Mouse (Mus musculus): ENCODE measurements around the gene Serpinb9f. TPM values are rescaled to one million over a fixed set of nuclear protein-coding genes. Genes with fewer than 3 reads are reported as not detected.
"Not testable (repeated sequence)": the region's sequence is repeated elsewhere in the genome, so short reads cannot be mapped to it uniquely, and the experiment has no call there.

Gene Serpinb9f
- polyA plus RNA-seq (2016; fragmentation: Nextera tagmentation; extraction: Ambion mirVana) = not detected in 2 replicates

DNA sequence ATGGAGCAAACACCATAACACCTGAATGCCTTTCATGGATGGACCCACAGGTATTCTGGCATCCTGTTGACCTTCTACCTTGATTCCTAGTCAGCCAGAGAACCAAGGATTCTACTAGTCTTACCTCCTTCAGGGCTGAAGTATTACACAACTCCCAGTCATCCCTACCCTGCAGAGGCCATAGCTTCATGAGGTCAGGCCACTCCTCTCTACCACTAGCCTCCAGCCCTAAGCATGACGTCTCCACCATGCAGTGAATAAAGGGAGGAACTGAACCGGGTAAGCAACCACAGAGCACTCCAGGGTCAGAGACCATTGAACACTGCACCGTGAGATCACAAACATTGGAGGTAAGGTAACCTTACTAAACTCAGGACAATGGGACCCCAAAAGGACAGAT, at the start of gene Serpinb9f:
Gene Serpinb9f, plus strand, starts transcription at position 301 of the 400 bp plus-strand sequence.
- H3K4me3 ChIP-seq; H3K9me3 ChIP-seq; H3K4me1 ChIP-seq; H3K27ac ChIP-seq; H3K4me2 ChIP-seq (replicated peaks); ATAC-seq (ENCODE audit: insufficient number of reproducible peaks, insufficient read depth, low FRiP score, low TSS enrichment); H3K9ac ChIP-seq; H3K36me3 ChIP-seq; H3K27me3 ChIP-seq: not testable (repeated sequence)
- 83% methylated on average over 3 of the region's 3 CpGs for WGBS

DNA sequence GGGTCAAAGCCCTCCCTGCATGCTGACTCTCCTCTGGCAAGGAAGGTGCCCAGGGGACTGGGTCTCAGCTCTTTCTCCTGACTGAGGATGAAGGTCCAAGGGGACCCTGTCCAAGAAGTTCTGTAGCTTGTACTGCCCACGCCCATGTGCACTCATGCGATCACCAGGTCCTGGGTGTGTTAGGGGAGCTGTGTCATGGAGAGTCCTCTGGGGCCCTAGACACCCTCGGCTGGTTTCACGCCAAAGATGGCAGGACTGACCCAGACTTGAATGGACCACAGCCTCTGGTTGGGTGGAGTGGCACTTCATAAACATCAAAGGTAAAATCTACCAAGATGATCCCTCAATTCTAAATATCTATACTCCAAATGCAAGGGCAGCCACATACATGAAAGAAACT, 15.2 kb upstream of the Serpinb9f start:
- not testable (repeated sequence) for ATAC-seq (ENCODE audit: insufficient number of reproducible peaks, insufficient read depth, low FRiP score, low TSS enrichment); H3K27me3 ChIP-seq; H3K4me1 ChIP-seq; H3K4me3 ChIP-seq; H3K36me3 ChIP-seq; H3K27ac ChIP-seq; H3K9me3 ChIP-seq; H3K9ac ChIP-seq; H3K4me2 ChIP-seq (replicated peaks)
- 80% methylated on average over 4 of the region's 4 CpGs for WGBS

DNA sequence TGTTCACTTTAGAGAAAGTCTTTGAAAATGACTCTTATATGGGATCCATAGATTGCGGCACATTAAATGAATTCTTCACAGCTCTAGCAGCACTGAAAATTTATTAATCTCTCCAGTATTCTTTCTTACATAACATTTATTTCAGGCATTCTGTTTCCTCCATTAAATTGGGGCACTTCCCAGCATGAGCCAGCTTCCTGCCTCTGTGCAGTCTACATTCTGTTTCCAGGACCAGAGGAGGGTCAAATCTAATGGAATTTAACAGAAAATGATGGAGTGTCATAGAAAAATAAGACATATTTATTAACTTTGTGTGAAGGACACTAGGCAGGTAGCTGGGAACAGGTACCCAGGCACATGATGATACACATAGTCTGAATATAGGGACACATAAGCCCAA, 32.8 kb downstream of the Serpinb9f start:
- not testable (repeated sequence) for H3K4me3 ChIP-seq; ATAC-seq (ENCODE audit: insufficient number of reproducible peaks, insufficient read depth, low FRiP score, low TSS enrichment); H3K9ac ChIP-seq; H3K4me1 ChIP-seq; H3K36me3 ChIP-seq; H3K9me3 ChIP-seq; H3K27me3 ChIP-seq; H3K27ac ChIP-seq; H3K4me2 ChIP-seq (replicated peaks)
- WGBS = 100% methylated on average over 1 of the region's 1 CpGs

Other genes with a start within 250 kb of the Serpinb9f start
- 0.15 and 1.3 TPM in 2 replicates for gene Serpinb1b, start 245.5 kb upstream of the Serpinb9f start, polyA plus RNA-seq (2016; fragmentation: Nextera tagmentation; extraction: Ambion mirVana)
- gene Serpinb9c, start 164.3 kb upstream of the Serpinb9f start, polyA plus RNA-seq (2016; fragmentation: Nextera tagmentation; extraction: Ambion mirVana) = not detected in 2 replicates
- gene Serpinb9d, start 131.1 kb upstream of the Serpinb9f start, polyA plus RNA-seq (2016; fragmentation: Nextera tagmentation; extraction: Ambion mirVana) = not detected in 2 replicates
- not detected in 2 replicates for gene Serpinb9e, start 74.5 kb upstream of the Serpinb9f start, polyA plus RNA-seq (2016; fragmentation: Nextera tagmentation; extraction: Ambion mirVana)
- not detected in 2 replicates for gene Gm11397, start 71.7 kb downstream of the Serpinb9f start, polyA plus RNA-seq (2016; fragmentation: Nextera tagmentation; extraction: Ambion mirVana)
- gene Serpinb9g, start 160.7 kb downstream of the Serpinb9f start, polyA plus RNA-seq (2016; fragmentation: Nextera tagmentation; extraction: Ambion mirVana) = not detected in 2 replicates

All from embryonic facial prominence, embryonic 12.5 days (tissue).